In the genomic region with DNA sequence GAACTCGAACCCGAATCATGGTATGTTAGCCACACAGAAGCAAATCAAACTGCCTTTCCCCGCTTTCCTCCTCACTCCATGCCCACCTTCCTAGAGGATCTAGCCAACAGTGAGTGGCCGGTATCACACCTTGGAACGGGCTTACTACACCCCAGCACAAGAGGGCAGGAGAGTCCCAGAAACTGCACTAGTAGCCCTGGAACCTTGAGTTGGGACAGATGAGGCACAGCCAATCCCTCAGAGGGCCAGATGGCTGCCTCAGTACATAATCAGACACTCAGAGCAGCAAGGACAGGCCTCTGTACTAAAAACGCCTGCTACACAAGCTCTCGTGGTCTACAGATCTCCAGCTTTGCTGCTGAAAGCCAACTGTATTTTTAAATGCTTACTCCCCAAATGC, we compare ENCODE assay signal across 12 mouse cellular contexts.
DNase-seq lines count a peak whose midpoint lies in the region.
"Had no signal": no experiment of that assay in that cellular context is flagged by ENCODE, and none has a peak within 500 bp of the region (broad histone marks: within the 10 kb centered on the region; RNA-seq: fewer than 3 reads in every experiment).

No protein-coding gene starts in this region.

- peak; percentile 44 to 54 for DNase-seq in cerebellum, postnatal 10 days
- no peak for DNase-seq in cerebellum, postnatal 25 days
- peak; percentile 37 for DNase-seq in layer of hippocampus, adult 11-12 months (ENCODE audit: low spot score)
- no peak for DNase-seq in layer of hippocampus, adult 9-10 months (ENCODE audit: low spot score)
- peak; percentile 15 for DNase-seq in retina, embryonic 14.5 days (ENCODE audit: low spot score)
- no peak for DNase-seq in retina, postnatal 1 day
- no peak for DNase-seq in adrenal gland, postnatal 36 days
- DNase-seq in kidney, postnatal 14 days: no peak
- DNase-seq: adrenal gland, postnatal 14 days; kidney, adult 18-20 months; kidney, postnatal 36 days; midbrain, embryonic 14.5 days had no signal

Comparison
In these comparisons a context has a peak if more than half of its experiments do, and no peak if none do; other contexts are left out.
1. DNase-seq: peak in cerebellum, postnatal 10 days (2 of 2), layer of hippocampus, adult 11-12 months (single experiment) and retina, embryonic 14.5 days (single experiment); none in cerebellum, postnatal 25 days (0 of 2), layer of hippocampus, adult 9-10 months (single experiment), retina, postnatal 1 day (single experiment), adrenal gland, postnatal 36 days (0 of 2) and kidney, postnatal 14 days (single experiment).